Mouse (Mus musculus) lung, postnatal 10 days (tissue): ENCODE data around the gene Wdr31.

Experiments
- DNase-seq: peaks from one replicate; pipeline ENCODE4 v3.0.0; 2021

Wdr31 gene

DNA sequence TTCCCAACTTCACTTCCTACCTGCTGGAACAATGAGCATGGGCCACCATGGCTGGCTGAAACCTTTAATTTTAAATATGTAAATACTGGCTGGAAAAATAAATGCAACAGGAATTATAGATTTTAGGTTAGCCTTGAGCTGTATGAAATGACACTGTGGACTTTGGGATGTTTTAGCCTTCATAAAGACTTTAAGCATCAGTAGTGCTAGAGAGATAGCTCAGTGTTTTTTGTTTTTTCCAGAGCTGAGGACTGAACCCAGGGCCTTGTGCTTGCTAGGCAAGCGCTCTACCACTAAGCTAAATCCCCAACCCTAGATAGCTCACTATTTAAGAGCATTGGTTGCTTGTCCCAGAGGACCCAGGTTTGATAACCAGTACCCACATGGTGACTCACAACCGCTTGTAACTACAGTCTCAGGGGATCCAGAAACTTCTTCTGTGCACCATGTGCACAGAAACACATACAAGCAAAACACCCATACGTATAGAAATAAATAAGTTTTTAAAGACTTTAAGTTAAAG is 33.4 kb downstream of the Wdr31 start:
- no peak for DNase-seq

DNA sequence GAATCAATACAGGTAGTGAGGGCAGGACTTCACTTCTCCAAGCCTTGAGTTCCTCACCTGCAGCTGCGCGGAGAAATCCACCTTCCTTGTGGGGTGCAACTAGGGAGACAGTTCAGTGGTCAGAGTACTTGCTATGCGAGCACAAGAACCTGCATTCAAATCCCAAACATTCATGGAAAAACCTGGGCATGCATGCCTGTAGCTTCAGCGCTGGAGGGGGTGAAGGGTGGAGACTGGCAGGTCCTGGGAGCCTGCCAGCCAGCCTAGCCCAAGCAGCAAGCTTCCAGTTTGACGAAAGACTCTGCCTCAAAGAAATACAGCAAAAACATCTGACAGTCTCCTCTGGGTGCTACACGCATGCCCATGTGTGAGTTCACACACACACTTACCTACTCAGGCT is 35.6 kb downstream of the Wdr31 start, which contains the start of gene Rnf183:
Gene Rnf183 (minus strand): TSS at position 172 of the 400 bp plus-strand sequence.
- no peak for DNase-seq

DNA sequence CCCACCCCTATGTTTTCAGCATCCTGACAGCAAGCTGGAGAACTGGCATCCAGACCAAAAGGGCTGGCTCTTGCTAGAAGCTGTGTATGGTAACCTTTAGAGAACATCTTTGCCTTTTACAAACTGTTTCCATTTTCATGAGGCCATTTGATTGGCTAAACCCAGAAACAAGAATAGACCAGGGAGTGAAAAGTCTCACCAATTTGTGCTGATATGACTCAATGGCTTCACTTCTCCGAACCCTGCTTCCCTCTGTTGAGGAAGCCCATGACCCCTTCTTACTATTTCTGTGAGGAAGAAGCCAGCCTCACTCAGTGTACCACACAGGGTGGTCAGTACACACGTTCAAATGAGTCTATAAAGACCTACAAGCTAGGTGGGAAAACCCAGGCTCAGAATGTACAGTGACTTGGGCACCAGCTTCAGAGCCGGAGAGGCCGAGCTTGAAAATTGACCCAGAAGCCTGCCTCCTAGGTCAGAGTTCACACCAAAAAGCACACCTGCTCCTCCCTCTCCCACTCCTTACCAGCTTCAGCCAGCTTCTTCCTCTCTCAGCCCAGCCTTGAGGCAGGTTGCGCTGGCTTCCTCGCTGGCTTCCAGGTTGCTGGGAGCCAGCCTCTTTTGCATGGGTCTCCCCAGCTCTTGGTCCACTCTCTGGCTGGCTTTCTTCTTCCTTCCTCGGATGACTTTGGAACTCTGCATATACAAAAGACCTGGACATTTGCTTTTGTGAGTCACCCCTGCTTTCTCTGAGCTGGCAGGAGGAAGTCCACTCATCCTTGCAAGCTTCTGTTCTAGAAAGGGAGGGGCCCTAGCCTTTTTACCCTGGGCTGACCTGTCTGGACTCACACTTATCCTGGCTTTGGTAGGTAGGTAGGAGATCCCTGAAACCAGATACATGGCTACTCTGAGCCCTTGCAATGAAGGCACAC is 36.5 kb downstream of the Wdr31 start:
- no peak for DNase-seq

DNA sequence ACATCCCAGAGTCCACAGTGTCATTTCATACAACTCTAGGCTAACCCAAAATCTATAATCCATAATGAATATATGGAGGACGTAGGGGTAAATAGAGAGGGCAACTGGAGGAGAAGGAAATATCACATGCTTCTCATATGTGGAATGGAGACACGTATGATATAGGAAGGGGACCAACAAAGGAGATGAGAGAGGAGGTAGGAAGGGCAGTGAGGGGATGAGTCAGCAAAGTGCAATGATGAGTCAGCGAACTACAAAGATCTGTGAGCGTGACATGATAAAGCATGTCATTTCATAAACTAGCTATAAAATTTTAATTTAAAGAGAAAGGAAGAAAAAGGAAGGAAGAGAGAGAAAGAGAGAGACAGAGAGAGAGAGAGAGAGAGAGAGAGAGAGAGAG is 39.2 kb downstream of the Wdr31 start:
- DNase-seq, result no peak

DNA sequence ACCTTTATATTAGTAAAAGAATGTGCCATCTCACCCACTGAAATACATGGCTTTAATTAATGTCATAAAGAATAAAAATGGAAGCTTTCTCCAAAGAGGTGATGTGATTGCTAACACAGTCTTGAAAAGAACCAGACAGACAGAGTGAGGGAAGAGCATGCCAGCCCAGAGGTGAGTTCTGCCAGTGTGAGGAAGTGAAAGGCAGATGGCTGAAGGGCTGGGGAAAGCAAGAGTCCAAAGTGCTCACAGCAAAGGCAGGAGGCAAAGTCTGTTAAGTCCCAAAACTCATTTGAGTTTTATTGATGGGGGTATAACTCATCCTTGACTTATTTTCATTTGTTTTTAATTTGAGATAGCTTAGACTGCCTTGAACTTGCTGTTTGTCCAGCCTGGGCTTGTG is 40.0 kb downstream of the Wdr31 start:
- no peak for DNase-seq

DNA sequence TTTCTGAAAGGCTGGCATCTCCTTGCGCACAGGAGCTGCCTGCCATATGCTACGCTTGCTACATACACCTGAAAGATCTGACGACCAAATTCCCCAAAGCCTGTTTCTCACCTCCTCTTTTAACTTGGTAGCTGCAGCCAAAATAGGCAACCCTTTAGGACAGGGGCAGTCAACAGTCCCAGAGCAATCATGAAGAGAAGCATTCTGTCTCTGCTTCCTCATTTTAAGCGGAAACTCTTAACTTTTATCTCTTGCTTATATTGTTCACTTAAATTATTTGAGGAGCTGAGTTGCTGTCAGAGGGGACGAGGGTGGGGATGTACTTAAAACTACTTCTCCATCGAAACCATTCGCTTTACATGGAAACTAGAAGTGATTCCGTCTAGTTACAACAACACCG is 41.1 kb downstream of the Wdr31 start:
- no peak for DNase-seq

DNA sequence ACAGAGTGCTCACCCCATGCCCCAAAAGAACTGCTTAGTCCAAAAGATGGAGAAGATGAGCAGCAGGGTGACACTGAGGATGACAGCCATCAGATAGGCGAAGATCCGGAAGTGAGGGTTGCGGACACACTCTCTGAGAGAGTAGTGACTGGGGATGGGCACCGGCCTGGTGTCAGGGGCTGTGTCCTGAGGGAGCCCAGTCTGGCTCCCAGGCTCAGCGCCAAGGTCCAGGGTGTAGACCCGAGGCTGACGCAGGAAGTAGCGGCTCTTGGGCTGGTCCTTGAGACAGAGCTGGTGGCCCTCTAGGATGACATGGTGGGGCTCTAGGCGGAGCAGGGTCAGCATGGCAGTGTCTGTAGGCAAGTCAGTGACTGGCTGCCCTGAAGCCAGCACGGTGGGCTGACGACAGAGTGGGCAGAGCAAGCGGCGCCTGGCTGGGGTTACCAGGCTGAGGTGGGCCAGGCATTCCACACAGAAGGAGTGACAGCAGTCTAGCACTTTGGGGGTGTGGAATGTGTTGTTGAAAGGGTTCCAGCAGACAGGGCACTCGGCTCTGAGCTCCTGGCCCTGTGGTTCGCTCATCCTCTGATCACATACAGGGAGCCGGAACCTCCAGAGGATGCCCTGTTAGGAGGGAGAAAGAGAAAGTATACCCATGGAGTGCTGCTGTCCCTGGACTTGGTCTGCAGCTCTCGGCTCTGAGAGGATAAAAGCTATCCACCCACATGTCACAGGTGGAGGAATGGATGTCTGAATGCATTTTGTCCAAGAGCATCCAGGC is 42.5 kb downstream of the Wdr31 start:
- peak; percentile 58 for DNase-seq

DNA sequence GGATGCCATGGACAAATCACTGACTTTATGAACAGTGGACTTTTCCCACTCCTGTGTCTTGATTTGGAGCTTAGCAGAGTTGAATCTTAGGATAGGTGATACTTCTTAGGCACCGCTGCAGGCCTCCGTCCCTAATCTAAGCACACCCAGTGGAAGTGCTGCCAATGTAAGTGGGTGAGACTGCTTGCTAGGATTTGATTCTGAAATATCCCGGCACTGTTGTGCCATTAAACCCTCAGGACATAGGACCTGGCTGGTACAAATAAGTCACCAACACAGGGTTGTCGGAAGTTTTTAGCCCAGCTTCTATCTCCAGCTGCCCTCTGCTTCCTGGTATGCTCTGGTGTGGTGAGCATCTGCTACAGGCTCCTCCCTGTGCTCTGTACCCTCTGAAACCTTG is 44.8 kb downstream of the Wdr31 start:
- no peak for DNase-seq

DNA sequence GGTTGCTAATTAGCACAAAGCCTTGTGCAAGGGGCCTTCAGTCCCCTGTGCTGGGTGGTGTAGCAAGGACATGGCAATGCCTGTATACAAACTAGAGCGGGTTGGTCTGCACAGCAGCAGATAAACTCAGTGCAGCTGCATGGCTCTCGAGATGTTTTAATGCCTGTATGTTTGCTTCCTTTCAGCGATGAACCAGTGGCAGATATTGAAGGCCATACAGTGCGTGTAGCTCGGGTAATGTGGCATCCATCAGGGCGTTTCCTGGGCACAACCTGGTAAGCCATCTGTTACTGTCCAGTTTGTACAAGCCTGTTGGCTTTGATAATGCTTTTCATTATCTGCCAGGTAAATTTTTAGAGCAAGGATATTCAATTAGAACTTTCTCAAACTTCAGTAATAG is 51.6 kb downstream of the Wdr31 start:
- no peak for DNase-seq

DNA sequence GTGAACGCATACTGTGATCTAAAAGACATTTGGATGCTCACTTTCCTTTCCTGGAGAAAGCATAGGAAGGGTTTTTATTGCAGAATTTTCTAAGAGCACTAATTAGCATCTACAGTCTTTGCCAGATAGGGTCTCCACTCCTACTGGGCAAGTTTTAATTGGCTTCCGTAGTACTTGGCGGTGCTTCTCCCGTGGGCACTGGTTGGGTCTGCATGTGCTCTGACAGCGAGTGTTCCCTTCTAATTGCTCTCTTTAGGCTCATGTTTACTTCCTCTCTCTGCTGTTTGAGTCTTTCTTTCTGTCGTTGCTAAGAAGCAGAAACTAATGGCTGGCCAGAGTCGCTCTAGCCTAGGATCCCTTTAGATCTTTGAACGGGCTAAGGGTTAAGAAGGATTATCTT is 52.2 kb downstream of the Wdr31 start:
- DNase-seq, result no peak

DNA sequence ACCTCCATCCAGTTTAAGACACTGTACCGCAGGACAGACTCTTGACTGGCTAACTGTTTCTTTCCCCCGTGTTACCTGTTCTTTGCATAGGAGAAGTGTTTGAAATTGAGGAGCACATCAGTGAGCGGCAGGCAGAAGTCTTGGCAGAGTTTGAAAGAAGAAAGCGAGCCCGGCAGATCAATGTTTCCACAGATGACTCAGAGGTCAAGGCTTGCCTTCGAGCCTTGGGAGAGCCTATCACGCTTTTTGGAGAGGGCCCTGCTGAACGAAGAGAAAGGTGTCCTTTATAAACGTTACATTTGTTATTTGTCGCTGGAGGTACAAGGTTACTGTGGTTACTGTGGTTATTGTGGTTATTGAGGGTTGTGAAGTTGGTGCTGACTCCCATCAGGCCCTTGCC is 59.1 kb downstream of the Wdr31 start:
- no peak for DNase-seq

DNA sequence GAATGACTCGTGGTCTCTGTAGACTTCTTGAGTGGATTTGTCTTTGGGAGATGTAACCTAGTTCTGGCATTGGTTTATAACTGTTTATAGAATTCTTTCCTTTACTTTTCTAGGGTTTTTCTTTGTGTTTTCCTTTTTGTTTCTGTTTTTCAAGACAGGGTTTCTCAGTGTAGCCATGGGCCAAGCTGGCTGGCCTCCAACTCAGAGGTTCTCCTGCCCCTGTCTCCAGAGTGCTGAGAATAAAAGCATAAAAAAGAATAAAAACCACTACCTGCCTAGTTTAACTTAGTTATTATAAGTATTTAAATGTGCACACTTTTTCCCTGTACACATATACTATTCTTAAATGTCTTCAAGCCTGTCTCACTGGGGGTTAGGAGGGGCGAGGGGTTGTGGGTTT is 60.4 kb downstream of the Wdr31 start:
- no peak for DNase-seq

DNA sequence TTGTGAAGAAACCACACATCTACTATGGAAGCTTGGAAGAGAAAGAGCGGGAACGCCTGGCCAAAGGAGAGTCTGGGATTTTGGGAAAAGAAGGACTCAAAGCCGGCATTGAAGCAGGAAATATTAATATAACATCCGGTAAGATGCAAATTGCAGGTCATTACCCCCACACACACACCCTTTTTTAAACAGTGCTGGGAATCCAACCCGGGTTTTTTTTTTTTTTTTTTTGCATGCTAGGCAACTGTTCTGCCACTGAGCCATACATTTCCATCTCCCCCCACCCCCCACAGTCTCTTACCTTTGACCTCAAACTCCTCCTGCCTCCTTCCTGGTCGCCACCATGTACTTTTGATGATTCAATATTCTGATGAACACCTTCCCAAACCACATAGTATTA is 61.1 kb downstream of the Wdr31 start:
- no peak for DNase-seq

DNA sequence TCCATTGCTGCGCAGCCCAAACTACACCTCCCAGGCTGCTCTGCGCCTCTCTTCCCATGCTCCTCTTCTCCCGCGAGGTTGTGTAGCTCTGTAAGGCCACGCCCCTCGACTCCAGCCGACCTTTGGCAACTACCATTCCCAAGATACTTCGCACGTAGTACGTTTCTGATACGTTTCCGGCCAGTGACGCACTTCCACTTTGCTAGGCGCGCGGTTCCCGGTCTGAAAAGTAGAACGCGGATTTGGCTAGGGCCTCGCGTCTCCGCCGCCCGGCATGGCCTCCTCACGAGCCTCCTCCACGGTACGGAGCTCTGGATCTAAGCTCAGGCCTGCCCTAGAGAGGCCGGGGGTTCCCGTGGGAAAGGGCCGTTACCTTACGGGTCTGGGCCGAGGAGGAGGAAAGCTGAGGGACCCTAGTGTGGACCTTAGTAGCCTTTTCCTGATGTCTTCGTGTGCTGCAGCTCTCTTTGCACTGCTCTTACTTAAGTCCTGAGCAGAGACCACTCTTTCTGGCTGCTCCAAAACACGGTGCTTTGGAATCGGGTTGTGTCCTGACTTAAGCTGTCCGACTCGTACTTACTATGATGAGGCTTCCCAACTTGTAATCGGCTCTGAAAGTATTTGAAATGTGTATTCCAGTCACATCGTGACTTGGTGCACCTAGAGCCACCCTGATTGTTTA is 62.0 kb downstream of the Wdr31 start, which contains the start of the genes Cdc26 and Prpf4:
Gene Cdc26 (minus strand): TSS at position 42 of the 682 bp plus-strand sequence.
Gene Prpf4 (plus strand): TSS at position 197 of the 682 bp plus-strand sequence.
- peak; percentile 99 for DNase-seq

DNA sequence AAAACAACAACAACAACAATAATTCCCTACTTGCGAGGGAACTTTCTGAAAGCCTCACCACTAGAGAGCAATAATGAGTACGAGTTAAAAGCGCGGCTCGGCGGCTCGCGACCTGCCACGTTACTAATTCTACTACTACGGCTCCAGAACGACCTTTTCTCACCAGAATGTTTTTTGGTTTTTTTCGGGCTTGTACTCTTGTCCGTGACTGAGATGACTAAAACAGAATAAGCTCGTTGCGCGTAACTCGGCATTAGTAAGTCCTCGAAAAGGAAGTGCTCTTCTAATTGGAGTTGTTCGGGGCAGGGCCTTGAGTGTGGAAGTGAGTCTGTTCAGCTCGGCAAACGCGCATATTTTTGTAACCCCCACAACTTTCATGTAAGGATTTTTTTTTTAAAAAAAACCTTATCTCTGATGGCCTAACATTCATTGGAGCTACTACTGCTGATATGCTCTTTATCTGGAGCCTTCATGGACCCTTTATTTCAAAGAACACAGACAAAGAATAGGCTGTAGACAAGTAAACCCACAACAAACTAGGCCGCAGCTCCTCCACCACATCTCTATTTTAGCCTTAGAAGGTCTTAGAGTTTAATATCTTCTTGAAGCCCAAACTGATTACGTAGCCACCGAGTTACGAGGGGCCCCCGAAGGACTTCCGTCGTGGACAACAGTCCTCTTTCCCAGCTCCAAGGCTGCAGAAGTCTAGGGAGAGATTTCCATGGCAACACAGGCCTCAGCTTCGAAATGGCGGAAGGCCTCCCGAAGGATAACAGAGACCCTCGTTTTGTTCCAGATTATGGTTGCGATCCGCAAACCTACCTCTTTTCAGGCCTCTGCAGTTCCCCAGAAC is 62.7 kb downstream of the Wdr31 start:
- DNase-seq, result peak; percentile 63

DNA sequence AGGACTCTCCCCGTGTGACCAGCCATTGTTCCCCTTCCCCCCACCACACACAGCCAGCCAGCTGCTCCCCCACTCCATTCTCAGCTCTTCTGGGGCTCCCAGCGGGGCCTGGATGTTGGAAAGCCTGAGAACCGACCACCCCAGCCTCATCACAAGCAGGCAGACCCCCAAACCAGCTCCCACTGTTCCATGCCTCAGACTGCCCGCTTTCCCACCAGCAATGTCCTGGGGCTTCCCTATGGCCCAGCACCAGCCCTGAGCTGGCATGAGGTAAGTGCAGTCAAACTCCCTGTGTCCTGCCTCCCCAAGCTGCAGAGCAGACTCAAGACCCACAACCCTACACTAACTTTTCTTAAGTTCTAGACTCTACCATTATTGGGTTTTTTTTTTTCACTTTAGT is 64.6 kb downstream of the Wdr31 start:
- no peak for DNase-seq

DNA sequence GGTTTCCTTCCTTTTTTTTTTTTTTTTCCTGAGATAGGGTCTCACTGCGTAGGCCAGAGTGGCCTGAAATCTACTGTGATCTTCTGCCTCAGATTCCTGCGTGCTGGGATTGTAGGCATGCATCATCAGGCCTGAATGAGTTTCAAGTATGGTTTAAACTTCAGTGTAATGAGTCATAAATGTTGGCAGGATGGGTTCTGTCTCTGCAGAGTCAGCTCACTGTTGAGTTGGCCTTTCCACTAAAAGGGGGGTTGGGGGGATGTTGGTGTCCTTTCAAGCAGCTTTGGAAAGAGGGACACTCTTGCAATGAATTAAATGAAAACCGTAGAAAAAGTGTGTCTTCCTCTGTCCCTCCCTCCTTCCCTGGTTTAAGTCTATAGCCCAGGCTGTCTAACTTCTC is 71.7 kb downstream of the Wdr31 start:
- peak; percentile 23 for DNase-seq
